Mouse (Mus musculus) liver, adult 2 months (tissue): ENCODE measurements around the gene Trmt112.

ENCODE experiments used
- CTCF ChIP-seq: fragments of 200-500 bp; IDR thresholded peaks from 2 replicates; pipeline ENCODE4 v1.5.1; 2011; ENCODE audit warnings: low read depth, low read length, control low read depth
- POLR2A ChIP-seq: fragments of 200-500 bp; IDR thresholded peaks from 2 replicates; pipeline ENCODE4 v1.6.1; 2011; ENCODE audit warnings: low read length, control low read depth; ENCODE audit not compliant: insufficient read depth; ENCODE audit errors: extremely low read depth

- TF ChIP-seq CTCF (no peak), POLR2A (no peak)
These were observed 6.5 kb upstream of the Trmt112 start for GRCm38 (mm10) chr19:6903031-6903430.
